Mouse (Mus musculus) lung, postnatal 0 days (tissue): ENCODE measurements around the gene Smagp.

Experiments used
- CTCF ChIP-seq: IDR thresholded peaks from 2 replicates; pipeline ENCODE4 v1.5.1; 2016; ENCODE audit warnings: antibody characterized with exemption, mild to moderate bottlenecking
- EP300 ChIP-seq: IDR thresholded peaks from 2 replicates; pipeline ENCODE4 v1.6.1; 2016; ENCODE audit warnings: antibody characterized with exemption, mild to moderate bottlenecking, control low read depth

DNA sequence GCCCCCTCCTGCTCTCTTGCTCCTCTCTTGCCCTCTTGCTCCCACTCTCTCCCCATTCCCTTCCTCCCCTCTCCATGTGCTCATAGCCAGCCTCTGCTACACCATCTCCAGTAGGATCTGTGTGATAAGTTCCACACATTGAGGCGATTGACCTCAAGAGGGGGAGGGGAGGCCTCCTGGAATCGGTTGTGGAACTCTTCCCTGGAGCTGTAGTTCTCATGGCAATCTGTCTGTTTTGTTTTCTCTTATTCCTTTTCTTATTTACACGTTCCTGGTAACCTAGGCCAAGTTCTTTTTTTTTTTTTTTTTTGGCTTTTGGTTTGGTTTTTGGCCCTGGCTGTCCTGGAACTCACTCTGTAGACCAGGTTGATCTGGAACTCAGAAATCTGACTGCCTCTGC is 35.1 kb downstream of the Smagp start:
- TF ChIP-seq CTCF (no peak), EP300 (no peak)
